Mouse (Mus musculus) MEL (cell line): ENCODE data around the gene Cyp27b1. TPM values are rescaled to one million over a fixed set of nuclear protein-coding genes. Genes with fewer than 3 reads are reported as not detected.

Experiments used
- DNase-seq: peaks from one replicate; pipeline ENCODE4 v3.0.0; 2011; ENCODE audit warnings: low read depth, low spot score
- H3K27ac ChIP-seq: 2 replicates; pipeline ENCODE4 v1.5.1; 2012; ENCODE audit warnings: low read depth, mild to moderate bottlenecking, control low read depth, low read length, moderate library complexity; ENCODE audit not compliant: control insufficient read depth
- H3K27me3 ChIP-seq, 2 experiments: fragments of 150-350 bp in 1 of 2; sonication (generic) in 1 of 2; 2 replicates each; pipeline ENCODE4 v1.6.1; 2012; ENCODE audit warnings: low read length in 2 of 2, mild to moderate bottlenecking in 2 of 2, improper control_type of control experiment in 1 of 2, moderate library complexity in 1 of 2; ENCODE audit not compliant: insufficient read depth in 2 of 2, control insufficient read depth in 1 of 2
- H3K36me3 ChIP-seq, 2 experiments: 2 replicates each; pipeline ENCODE4 v1.6.1; 2012 to 2014; ENCODE audit warnings: low read length in 2 of 2, improper control_type of control experiment in 1 of 2, inconsistent platforms in 1 of 2, mild to moderate bottlenecking in 1 of 2; ENCODE audit not compliant: insufficient read depth in 2 of 2, control insufficient read depth in 1 of 2
- H3K4me1 ChIP-seq, 2 experiments: fragments of 150-350 bp in 1 of 2; sonication (generic) in 1 of 2; 2 replicates each; pipeline ENCODE4 v1.6.1; 2012; ENCODE audit warnings: low read length in 2 of 2, improper control_type of control experiment in 1 of 2, mild to moderate bottlenecking in 1 of 2; ENCODE audit not compliant: insufficient read depth in 2 of 2, control insufficient read depth in 1 of 2
- H3K4me3 ChIP-seq, 2 experiments: fragments of 150-350 bp in 1 of 2; sonication (generic) in 1 of 2; 2 replicates each; pipeline ENCODE4 v1.5.1; 2012; ENCODE audit warnings: low read depth in 2 of 2, low read length in 2 of 2, mild to moderate bottlenecking in 2 of 2, moderate library complexity in 2 of 2, control low read depth in 1 of 2, improper control_type of control experiment in 1 of 2; ENCODE audit not compliant: control insufficient read depth in 1 of 2, insufficient read depth in 1 of 2
- H3K79me2 ChIP-seq: 2 replicates; pipeline ENCODE4 v1.6.1; 2012; ENCODE audit warnings: mild to moderate bottlenecking, low read length, moderate library complexity; ENCODE audit not compliant: control insufficient read depth, poor library complexity, insufficient read depth
- H3K9ac ChIP-seq: 2 replicates; pipeline ENCODE4 v1.6.1; 2012; ENCODE audit warnings: low read depth, mild to moderate bottlenecking, control low read depth, low read length, moderate library complexity; ENCODE audit not compliant: control insufficient read depth, poor library complexity, severe bottlenecking
- H3K9me3 ChIP-seq: fragments of 150-350 bp; sonication (generic); replicated peaks from 2 replicates; pipeline ENCODE4 v1.6.1; 2012; ENCODE audit warnings: mild to moderate bottlenecking, low read length, improper control_type of control experiment, moderate library complexity; ENCODE audit not compliant: insufficient read depth
- BHLHE40 ChIP-seq: IDR thresholded peaks from 2 replicates; pipeline ENCODE4 v1.6.1; 2012; ENCODE audit warnings: low read depth, mild to moderate bottlenecking, inconsistent platforms, low read length, improper control_type of control experiment, borderline replicate concordance
- CHD1 ChIP-seq: IDR thresholded peaks from 2 replicates; pipeline ENCODE4 v1.6.1; 2012; ENCODE audit warnings: low read depth, mild to moderate bottlenecking, inconsistent platforms, low read length, improper control_type of control experiment
- E2F4 ChIP-seq: IDR thresholded peaks from 2 replicates; pipeline ENCODE4 v1.6.1; 2011; ENCODE audit warnings: low read depth, low read length, improper control_type of control experiment, borderline replicate concordance
- ELF1 ChIP-seq: IDR thresholded peaks from 2 replicates; pipeline ENCODE4 v1.6.1; 2014; ENCODE audit warnings: low read depth, mild to moderate bottlenecking, inconsistent platforms, low read length, improper control_type of control experiment, moderate library complexity
- EP300 ChIP-seq, 2 experiments: IDR thresholded peaks; 2 replicates each; pipeline ENCODE4 v1.6.1; 2011; ENCODE audit warnings: improper control_type of control experiment in 2 of 2, low read length in 2 of 2, low read depth in 1 of 2, mild to moderate bottlenecking in 1 of 2
- ETS1 ChIP-seq: IDR thresholded peaks from 2 replicates; pipeline ENCODE4 v1.6.1; 2012; ENCODE audit warnings: low read depth, mild to moderate bottlenecking, inconsistent platforms, low read length, improper control_type of control experiment, moderate library complexity
- HCFC1 ChIP-seq: IDR thresholded peaks from 2 replicates; pipeline ENCODE4 v1.6.1; 2012; ENCODE audit warnings: low read depth, mild to moderate bottlenecking, inconsistent platforms, low read length, improper control_type of control experiment, moderate library complexity
- JUND ChIP-seq: IDR thresholded peaks from 2 replicates; pipeline ENCODE4 v1.6.1; 2011; ENCODE audit warnings: low read depth, mild to moderate bottlenecking, improper control_type of control experiment, low read length
- MAZ ChIP-seq: IDR thresholded peaks from 2 replicates; pipeline ENCODE4 v1.6.1; 2012; ENCODE audit warnings: low read depth, mild to moderate bottlenecking, inconsistent platforms, low read length, improper control_type of control experiment
- MEF2A ChIP-seq: IDR thresholded peaks from 2 replicates; pipeline ENCODE4 v1.6.1; 2014; ENCODE audit warnings: low read depth, mild to moderate bottlenecking, inconsistent platforms, low read length, improper control_type of control experiment; ENCODE audit not compliant: poor library complexity, insufficient replicate concordance, severe bottlenecking; ENCODE audit errors: extremely low read depth
- MXI1 ChIP-seq: IDR thresholded peaks from 2 replicates; pipeline ENCODE4 v1.6.1; 2011; ENCODE audit warnings: mild to moderate bottlenecking, low read depth, low read length, improper control_type of control experiment
- MYB ChIP-seq: IDR thresholded peaks from 2 replicates; pipeline ENCODE4 v1.6.1; 2011; ENCODE audit warnings: mild to moderate bottlenecking, low read depth, low read length, improper control_type of control experiment
- NRF1 ChIP-seq: IDR thresholded peaks from 2 replicates; pipeline ENCODE4 v1.6.1; 2014; ENCODE audit warnings: low read depth, mild to moderate bottlenecking, inconsistent platforms, low read length, improper control_type of control experiment, moderate library complexity; ENCODE audit not compliant: poor library complexity, insufficient read depth, severe bottlenecking
- POLR2AphosphoS2 ChIP-seq: IDR thresholded peaks from 2 replicates; pipeline ENCODE4 v1.6.1; 2011; ENCODE audit warnings: low read length, improper control_type of control experiment
- POLR2AphosphoS5 ChIP-seq: IDR thresholded peaks from 2 replicates; pipeline ENCODE4 v1.6.1; 2012; ENCODE audit warnings: low read depth, borderline replicate concordance, mild to moderate bottlenecking, inconsistent platforms, low read length, moderate library complexity, mixed read lengths
- RAD21 ChIP-seq: IDR thresholded peaks from 2 replicates; pipeline ENCODE4 v1.6.1; 2011; ENCODE audit warnings: mild to moderate bottlenecking, low read depth, low read length, improper control_type of control experiment
- SMC3 ChIP-seq: IDR thresholded peaks from 2 replicates; pipeline ENCODE4 v1.6.1; 2011; ENCODE audit warnings: low read depth, low read length, improper control_type of control experiment
- TBP ChIP-seq: IDR thresholded peaks from 2 replicates; pipeline ENCODE4 v1.8.0; 2011; ENCODE audit warnings: low read depth, low read length, improper control_type of control experiment
- UBTF ChIP-seq: IDR thresholded peaks from 2 replicates; pipeline ENCODE4 v1.6.1; 2012; ENCODE audit warnings: low read depth, mild to moderate bottlenecking, inconsistent platforms, low read length, improper control_type of control experiment, moderate library complexity, borderline replicate concordance; ENCODE audit not compliant: insufficient read depth
- USF1 ChIP-seq: IDR thresholded peaks from 2 replicates; pipeline ENCODE4 v1.6.1; 2014; ENCODE audit warnings: low read depth, mild to moderate bottlenecking, inconsistent platforms, low read length, improper control_type of control experiment, moderate library complexity
- USF2 ChIP-seq, 2 experiments: IDR thresholded peaks; 2 replicates each; pipeline ENCODE4 v1.6.1; 2011 to 2012; ENCODE audit warnings: improper control_type of control experiment in 2 of 2, low read length in 2 of 2, borderline replicate concordance in 1 of 2, inconsistent platforms in 1 of 2, low read depth in 1 of 2, mild to moderate bottlenecking in 1 of 2; ENCODE audit not compliant: insufficient read depth in 1 of 2
- ZKSCAN1 ChIP-seq: IDR thresholded peaks from 2 replicates; pipeline ENCODE4 v1.6.1; 2012; ENCODE audit warnings: low read depth, mild to moderate bottlenecking, inconsistent platforms, low read length, improper control_type of control experiment, moderate library complexity
- ZMIZ1 ChIP-seq: IDR thresholded peaks from 2 replicates; pipeline ENCODE4 v1.6.1; 2012; ENCODE audit warnings: low read depth, mild to moderate bottlenecking, inconsistent platforms, low read length, improper control_type of control experiment, moderate library complexity
- ZNF384 ChIP-seq: IDR thresholded peaks from 2 replicates; pipeline ENCODE4 v1.6.1; 2012; ENCODE audit warnings: low read depth, mild to moderate bottlenecking, inconsistent platforms, low read length, improper control_type of control experiment
- polyA plus RNA-seq, 2 experiments: library from polyadenylated mRNA; stranded (reverse) in 1 of 2; unstranded in 1 of 2; fragments of >175 nt in 1 of 2; fragments of >200 nt in 1 of 2; gene quantifications; 2 replicates each; pipeline versions ENCODE4 v1.2.1 to v1.2.4; 2012; ENCODE audit warnings: low replicate concordance in 2 of 2, low read depth in 1 of 2; ENCODE audit not compliant: insufficient read length in 2 of 2, insufficient read depth in 1 of 2, missing spikeins in 1 of 2
- total RNA-seq: library from RNA; depleted of rRNA; stranded (reverse); fragments of 300-350 nt; gene quantifications from 2 replicates; pipeline ENCODE4 v1.2.3, GENCODE M21; 2012

The Cyp27b1 gene
- total and polyA plus RNA-seq, 3 experiments = 0.23 to 0.93 TPM; not detected in 1

- no peak overlapping the region for H3K27ac ChIP-seq
- peaks cover 0 to 9% of the 10 kb centered on the region in 2 experiments; a peak in 2 of 4 replicates for H3K4me1 ChIP-seq
- H3K9ac ChIP-seq = no peak overlapping the region
- H3K9me3 ChIP-seq = no peaks in the 10 kb centered on the region
- H3K36me3 ChIP-seq = peaks cover under 1 to 10% of the 10 kb centered on the region in 2 experiments; a peak in 3 of 4 replicates
- H3K4me3 ChIP-seq = no peak overlapping the region
- no peaks in the 10 kb centered on the region for H3K27me3 ChIP-seq
- peaks cover 12% of the 10 kb centered on the region for H3K79me2 ChIP-seq
- TF ChIP-seq ZKSCAN1 (no peak), TBP (no peak), USF1 (no peak), EP300 (IDR thresholded peaks at IDR 0.05; ENCODE audit: low read depth in 1 of 2, low read length in 2 of 2) (no peak), ETS1 (no peak), POLR2AphosphoS2 (no peak), SMC3 (no peak), ZNF384 (no peak), MAZ (no peak), USF2 (IDR thresholded peaks at IDR 0.05; ENCODE audit: borderline replicate concordance in 1 of 2, insufficient read depth in 1 of 2, low read depth in 1 of 2, low read length in 2 of 2) (no peak), ELF1 (no peak), RAD21 (no peak), MYB (no peak), JUND (no peak), UBTF (no peak), BHLHE40 (no peak), ZMIZ1 (no peak), POLR2AphosphoS5 (no peak), NRF1 (no peak)
- TF ChIP-seq, all 39 proteins: peak for 0
- DNase-seq = no peak
These were observed 14.7 kb upstream of the Cyp27b1 start for GRCm38 (mm10) chr10:127033301-127033741.

GRCm38 (mm10) chr10:127036273-127036672 lies 11.8 kb upstream of the Cyp27b1 start:
- no peaks in the 10 kb centered on the region for H3K27me3 ChIP-seq

More at GRCm38 (mm10) chr10:127036273-127036672, 11.8 kb upstream of the Cyp27b1 start:
- Histone ChIP-seq H3K4me1 (0 out of 4 replicates have a peak, but pooled peaks cover 0 to under 1% of the 10 kb centered on the region in 2 experiments), H3K4me3 (no peak overlapping the region), H3K9me3 (no peaks in the 10 kb centered on the region), H3K27ac (no peak overlapping the region), H3K36me3 (no peaks in the 10 kb centered on the region), H3K9ac (no peak overlapping the region), H3K79me2 (no peaks in the 10 kb centered on the region; the same call in 1 of the 2 replicates)
- DNase-seq = no peak
- TF ChIP-seq ELF1 (no peak), ZKSCAN1 (no peak), USF1 (no peak), E2F4 (no peak), ZMIZ1 (no peak), RAD21 (no peak), CHD1 (no peak), HCFC1 (no peak), JUND (no peak), USF2 (IDR thresholded peaks at IDR 0.05; ENCODE audit: borderline replicate concordance in 1 of 2, insufficient read depth in 1 of 2, low read depth in 1 of 2, low read length in 2 of 2) (no peak), MEF2A (no peak), ETS1 (no peak), MXI1 (no peak), MAZ (no peak)
